Mouse (Mus musculus): ENCODE data around the gene Krtap31-2. TPM values are rescaled to one million over a fixed set of nuclear protein-coding genes. Genes with fewer than 3 reads are reported as not detected.

The Krtap31-2 gene
- polyA plus RNA-seq (2014; fragmentation: Illumina TruSeq; extraction: RNeasy Lipid Tissue Mini Kit (QIAGEN cat#74804); ENCODE audit: low read depth, low replicate concordance) = not detected

DNA sequence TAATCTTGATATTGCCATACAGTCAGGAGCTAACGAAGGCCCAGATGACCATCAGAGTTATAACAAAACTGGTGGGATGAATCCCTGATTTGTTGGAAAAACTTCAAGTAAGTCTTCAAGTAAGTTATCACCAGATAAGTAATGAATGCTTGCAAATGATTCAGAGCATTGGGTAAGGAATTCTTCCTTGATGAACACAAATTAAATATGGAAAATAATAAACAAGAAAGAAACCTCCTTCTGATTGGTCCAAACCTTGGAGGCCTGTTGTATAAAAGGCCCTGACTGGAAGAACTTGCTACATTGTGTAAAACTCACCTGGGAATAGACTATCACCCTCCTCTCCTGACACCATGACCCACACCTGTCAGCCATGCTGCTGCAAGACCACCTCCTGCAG lies at the start of gene Krtap31-2:
Gene Krtap31-2 (plus strand): TSS at position 301 of the 400 bp plus-strand sequence.

DNA sequence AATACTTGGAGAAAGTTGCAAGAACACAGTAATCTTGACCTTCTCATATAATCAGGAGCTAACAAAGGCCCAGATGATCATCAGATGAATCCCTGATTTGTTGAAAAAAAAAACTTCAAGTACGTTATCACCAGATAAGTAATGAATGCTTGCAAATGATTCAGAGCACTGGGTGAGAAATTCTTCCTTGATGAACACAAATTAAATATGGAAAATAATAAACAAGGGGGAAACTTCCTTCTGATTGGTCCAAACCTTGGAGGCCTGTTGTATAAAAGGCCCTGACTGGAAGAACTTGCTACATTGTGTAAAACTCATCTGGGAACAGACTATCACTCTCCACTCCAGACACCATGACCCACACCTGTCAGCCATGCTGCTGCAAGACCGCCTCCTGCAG lies 28.5 kb upstream of the Krtap31-2 start, which contains the start of gene Krtap31-1:
Gene Krtap31-1 (plus strand): TSS at position 301 of the 400 bp plus-strand sequence.

DNA sequence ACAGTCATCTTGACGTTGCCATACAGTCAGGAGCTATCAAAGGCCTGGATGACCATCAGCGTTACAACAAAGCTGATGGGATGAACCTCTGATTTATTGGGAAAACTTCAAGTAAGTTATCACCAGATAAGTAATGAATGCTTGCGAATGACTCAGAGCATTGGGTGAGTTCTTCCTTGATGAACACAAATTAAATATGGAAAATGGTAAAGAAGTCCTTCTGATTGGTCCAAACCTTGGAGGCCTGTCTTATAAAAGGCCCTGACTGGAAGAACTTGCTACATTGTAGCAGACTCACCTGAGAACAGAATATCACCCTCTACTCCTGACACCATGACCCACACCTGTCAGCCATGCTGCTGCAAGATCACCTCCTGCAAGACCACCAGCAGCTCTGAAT lies 21.6 kb upstream of the Krtap31-2 start, which contains the start of gene Gm11565:
Gene Gm11565 (plus strand): TSS at position 301 of the 400 bp plus-strand sequence.

DNA sequence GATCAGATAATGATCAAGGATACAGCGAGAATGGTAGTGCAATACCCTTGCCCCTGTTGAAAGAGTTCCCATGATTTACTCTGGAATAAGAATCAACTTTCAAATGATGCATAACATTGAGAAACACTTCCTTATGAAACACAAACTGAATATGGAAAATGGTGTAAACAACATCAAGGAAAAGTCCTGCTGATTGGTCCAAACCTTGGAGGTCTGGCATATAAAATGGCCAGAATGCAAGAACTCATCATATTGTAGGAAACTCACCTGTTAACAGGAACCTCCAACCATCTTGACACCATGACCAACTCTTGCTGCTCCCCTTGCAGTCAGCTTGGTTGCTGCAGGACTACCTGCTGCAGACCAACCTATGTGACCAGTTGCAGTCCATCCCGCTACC lies 12.1 kb downstream of the Krtap31-2 start, which contains the start of gene Krtap9-5:
Gene Krtap9-5 (plus strand): TSS at position 301 of the 400 bp plus-strand sequence.

DNA sequence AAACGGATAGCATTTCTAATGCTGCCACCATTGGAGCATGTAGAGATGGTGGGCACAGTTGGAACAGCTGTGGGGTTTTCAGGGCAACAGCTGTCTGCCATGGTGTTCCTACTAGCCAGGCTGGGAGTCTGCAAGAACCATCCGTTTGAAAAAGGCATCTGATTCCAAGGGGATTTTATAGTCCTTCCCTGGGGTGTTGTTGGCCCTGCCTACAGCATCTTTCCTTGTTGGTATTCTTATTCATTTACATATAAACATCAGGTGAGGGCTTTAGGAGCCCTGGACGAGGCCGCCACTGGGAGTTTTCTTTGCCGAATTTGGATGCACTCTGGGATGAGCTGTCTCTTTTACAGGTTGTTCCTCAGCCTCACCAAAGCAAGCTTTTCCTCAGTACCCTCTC lies 42.9 kb downstream of the Krtap31-2 start, which contains the start of gene Krtap29-1:
Gene Krtap29-1 (minus strand): TSS at position 101 of the 400 bp plus-strand sequence.

DNA sequence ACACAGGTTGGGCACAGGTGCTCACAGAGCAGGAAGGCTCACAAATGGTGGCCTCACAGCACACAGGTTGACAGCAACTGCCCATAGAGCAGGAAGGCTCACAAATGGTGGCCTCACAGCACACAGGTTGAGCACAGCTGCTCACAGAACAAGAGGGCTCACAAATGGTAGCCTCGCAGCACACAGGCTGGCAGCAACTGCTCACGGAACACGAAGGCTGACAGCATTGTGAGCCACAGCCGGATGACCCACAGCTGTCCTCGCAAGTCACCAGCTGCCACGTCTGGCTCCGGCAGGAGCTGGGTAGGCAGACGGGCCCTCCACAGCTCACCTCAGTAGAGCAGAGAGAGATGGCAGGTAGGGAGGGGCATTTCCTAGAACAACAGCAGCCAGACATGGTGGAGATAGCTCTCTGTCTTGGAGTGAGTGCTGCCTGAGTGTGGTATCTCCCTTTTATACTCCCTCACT lies 50.1 kb downstream of the Krtap31-2 start, which contains the start of gene Krtap16-1:
Gene Krtap16-1 (minus strand): TSS at position 418 of the 468 bp plus-strand sequence.

Other genes starting within 250 kb of the Krtap31-2 start
- gene Gm14190, start 245.6 kb upstream of the Krtap31-2 start, polyA plus RNA-seq (2014; fragmentation: Illumina TruSeq; extraction: RNeasy Lipid Tissue Mini Kit (QIAGEN cat#74804); ENCODE audit: low read depth, low replicate concordance) = not detected
- gene Gm14180, start 202.0 kb upstream of the Krtap31-2 start, polyA plus RNA-seq (2014; fragmentation: Illumina TruSeq; extraction: RNeasy Lipid Tissue Mini Kit (QIAGEN cat#74804); ENCODE audit: low read depth, low replicate concordance) = not detected
- gene Gm11595, start 163.4 kb upstream of the Krtap31-2 start, polyA plus RNA-seq (2014; fragmentation: Illumina TruSeq; extraction: RNeasy Lipid Tissue Mini Kit (QIAGEN cat#74804); ENCODE audit: low read depth, low replicate concordance) = not detected
- not detected for gene Krtap4-8, start 155.6 kb upstream of the Krtap31-2 start, polyA plus RNA-seq (2014; fragmentation: Illumina TruSeq; extraction: RNeasy Lipid Tissue Mini Kit (QIAGEN cat#74804); ENCODE audit: low read depth, low replicate concordance)
- gene Krtap4-9, start 151.1 kb upstream of the Krtap31-2 start, polyA plus RNA-seq (2014; fragmentation: Illumina TruSeq; extraction: RNeasy Lipid Tissue Mini Kit (QIAGEN cat#74804); ENCODE audit: low read depth, low replicate concordance) = not detected
- gene Gm11596, start 142.8 kb upstream of the Krtap31-2 start, polyA plus RNA-seq (2014; fragmentation: Illumina TruSeq; extraction: RNeasy Lipid Tissue Mini Kit (QIAGEN cat#74804); ENCODE audit: low read depth, low replicate concordance) = not detected
- not detected for gene Gm11569, start 137.4 kb upstream of the Krtap31-2 start, polyA plus RNA-seq (2014; fragmentation: Illumina TruSeq; extraction: RNeasy Lipid Tissue Mini Kit (QIAGEN cat#74804); ENCODE audit: low read depth, low replicate concordance)
- gene Gm11554, start 131.8 kb upstream of the Krtap31-2 start, polyA plus RNA-seq (2014; fragmentation: Illumina TruSeq; extraction: RNeasy Lipid Tissue Mini Kit (QIAGEN cat#74804); ENCODE audit: low read depth, low replicate concordance) = not detected
- gene Krtap4-13, start 126.4 kb upstream of the Krtap31-2 start, polyA plus RNA-seq (2014; fragmentation: Illumina TruSeq; extraction: RNeasy Lipid Tissue Mini Kit (QIAGEN cat#74804); ENCODE audit: low read depth, low replicate concordance) = not detected
- not detected for gene Gm11564, start 120.6 kb upstream of the Krtap31-2 start, polyA plus RNA-seq (2014; fragmentation: Illumina TruSeq; extraction: RNeasy Lipid Tissue Mini Kit (QIAGEN cat#74804); ENCODE audit: low read depth, low replicate concordance)
- gene 2300003K06Rik, start 98.2 kb upstream of the Krtap31-2 start, polyA plus RNA-seq (2014; fragmentation: Illumina TruSeq; extraction: RNeasy Lipid Tissue Mini Kit (QIAGEN cat#74804); ENCODE audit: low read depth, low replicate concordance) = not detected
- not detected for gene Krtap4-16, start 84.7 kb upstream of the Krtap31-2 start, polyA plus RNA-seq (2014; fragmentation: Illumina TruSeq; extraction: RNeasy Lipid Tissue Mini Kit (QIAGEN cat#74804); ENCODE audit: low read depth, low replicate concordance)
- gene Gm11568, start 78.4 kb upstream of the Krtap31-2 start, polyA plus RNA-seq (2014; fragmentation: Illumina TruSeq; extraction: RNeasy Lipid Tissue Mini Kit (QIAGEN cat#74804); ENCODE audit: low read depth, low replicate concordance) = not detected
- not detected for gene Gm11559, start 71.8 kb upstream of the Krtap31-2 start, polyA plus RNA-seq (2014; fragmentation: Illumina TruSeq; extraction: RNeasy Lipid Tissue Mini Kit (QIAGEN cat#74804); ENCODE audit: low read depth, low replicate concordance)
- gene Krtap9-1, start 62.9 kb upstream of the Krtap31-2 start, polyA plus RNA-seq (2014; fragmentation: Illumina TruSeq; extraction: RNeasy Lipid Tissue Mini Kit (QIAGEN cat#74804); ENCODE audit: low read depth, low replicate concordance) = not detected
- not detected for gene Gm11567, start 57.1 kb upstream of the Krtap31-2 start, polyA plus RNA-seq (2014; fragmentation: Illumina TruSeq; extraction: RNeasy Lipid Tissue Mini Kit (QIAGEN cat#74804); ENCODE audit: low read depth, low replicate concordance)
- gene Krtap31-1, start 28.4 kb upstream of the Krtap31-2 start, polyA plus RNA-seq (2014; fragmentation: Illumina TruSeq; extraction: RNeasy Lipid Tissue Mini Kit (QIAGEN cat#74804); ENCODE audit: low read depth, low replicate concordance) = not detected
- gene Gm11565, start 21.5 kb upstream of the Krtap31-2 start, polyA plus RNA-seq (2014; fragmentation: Illumina TruSeq; extraction: RNeasy Lipid Tissue Mini Kit (QIAGEN cat#74804); ENCODE audit: low read depth, low replicate concordance) = not detected
- gene Krtap9-5, start 12.2 kb downstream of the Krtap31-2 start, polyA plus RNA-seq (2014; fragmentation: Illumina TruSeq; extraction: RNeasy Lipid Tissue Mini Kit (QIAGEN cat#74804); ENCODE audit: low read depth, low replicate concordance) = not detected
- not detected for gene Krtap29-1, start 42.8 kb downstream of the Krtap31-2 start, polyA plus RNA-seq (2014; fragmentation: Illumina TruSeq; extraction: RNeasy Lipid Tissue Mini Kit (QIAGEN cat#74804); ENCODE audit: low read depth, low replicate concordance)
- gene Krtap16-1, start 50.3 kb downstream of the Krtap31-2 start, polyA plus RNA-seq (2014; fragmentation: Illumina TruSeq; extraction: RNeasy Lipid Tissue Mini Kit (QIAGEN cat#74804); ENCODE audit: low read depth, low replicate concordance) = not detected
- gene Krtap17-1, start 57.7 kb downstream of the Krtap31-2 start, polyA plus RNA-seq (2014; fragmentation: Illumina TruSeq; extraction: RNeasy Lipid Tissue Mini Kit (QIAGEN cat#74804); ENCODE audit: low read depth, low replicate concordance) = not detected
- gene Krt33a, start 79.9 kb downstream of the Krtap31-2 start, polyA plus RNA-seq (2014; fragmentation: Illumina TruSeq; extraction: RNeasy Lipid Tissue Mini Kit (QIAGEN cat#74804); ENCODE audit: low read depth, low replicate concordance) = not detected
- not detected for gene Krt33b, start 93.6 kb downstream of the Krtap31-2 start, polyA plus RNA-seq (2014; fragmentation: Illumina TruSeq; extraction: RNeasy Lipid Tissue Mini Kit (QIAGEN cat#74804); ENCODE audit: low read depth, low replicate concordance)
- not detected for gene Krt34, start 105.3 kb downstream of the Krtap31-2 start, polyA plus RNA-seq (2014; fragmentation: Illumina TruSeq; extraction: RNeasy Lipid Tissue Mini Kit (QIAGEN cat#74804); ENCODE audit: low read depth, low replicate concordance)
- not detected for gene Krt31, start 114.3 kb downstream of the Krtap31-2 start, polyA plus RNA-seq (2014; fragmentation: Illumina TruSeq; extraction: RNeasy Lipid Tissue Mini Kit (QIAGEN cat#74804); ENCODE audit: low read depth, low replicate concordance)
- gene Krt32, start 151.9 kb downstream of the Krtap31-2 start, polyA plus RNA-seq (2014; fragmentation: Illumina TruSeq; extraction: RNeasy Lipid Tissue Mini Kit (QIAGEN cat#74804); ENCODE audit: low read depth, low replicate concordance) = not detected
- gene Krt35, start 159.9 kb downstream of the Krtap31-2 start, polyA plus RNA-seq (2014; fragmentation: Illumina TruSeq; extraction: RNeasy Lipid Tissue Mini Kit (QIAGEN cat#74804); ENCODE audit: low read depth, low replicate concordance) = not detected
- not detected for gene Krt36, start 169.3 kb downstream of the Krtap31-2 start, polyA plus RNA-seq (2014; fragmentation: Illumina TruSeq; extraction: RNeasy Lipid Tissue Mini Kit (QIAGEN cat#74804); ENCODE audit: low read depth, low replicate concordance)
- not detected for gene Krt13, start 185.3 kb downstream of the Krtap31-2 start, polyA plus RNA-seq (2014; fragmentation: Illumina TruSeq; extraction: RNeasy Lipid Tissue Mini Kit (QIAGEN cat#74804); ENCODE audit: low read depth, low replicate concordance)
- not detected for gene Krt15, start 199.6 kb downstream of the Krtap31-2 start, polyA plus RNA-seq (2014; fragmentation: Illumina TruSeq; extraction: RNeasy Lipid Tissue Mini Kit (QIAGEN cat#74804); ENCODE audit: low read depth, low replicate concordance)
- gene Krt19, start 212.4 kb downstream of the Krtap31-2 start, polyA plus RNA-seq (2014; fragmentation: Illumina TruSeq; extraction: RNeasy Lipid Tissue Mini Kit (QIAGEN cat#74804); ENCODE audit: low read depth, low replicate concordance) = not detected